Mouse (Mus musculus) NIH3T3 (cell line): ENCODE results near the gene Rpl21.
"Not testable (repeated sequence)": the region's sequence is repeated elsewhere in the genome, so short reads cannot be mapped to it uniquely, and the experiment has no call there.

Experiments
- DNase-seq: peaks from one replicate; pipeline ENCODE4 v3.0.0-alpha.2; 2012; ENCODE audit warnings: low read depth

Gene Rpl21

GRCm38 (mm10) chr5:146867946-146868314, 35.2 kb downstream of the Rpl21 start:
- DNase-seq, result no peak

- DNase-seq, result peak; percentile 66
Measured at GRCm38 (mm10) chr5:146872981-146873631, 40.4 kb downstream of the Rpl21 start.

- no peak for DNase-seq
Measured at GRCm38 (mm10) chr5:146876024-146876423, 43.3 kb downstream of the Rpl21 start.

GRCm38 (mm10) chr5:146877882-146878281, 45.2 kb downstream of the Rpl21 start:
- not testable (repeated sequence) for DNase-seq

GRCm38 (mm10) chr5:146882261-146882660, 49.6 kb downstream of the Rpl21 start:
- DNase-seq, result no peak

- peak; percentile 27 for DNase-seq
Measured at GRCm38 (mm10) chr5:146883053-146883452, 50.4 kb downstream of the Rpl21 start.

- peak; percentile 89 for DNase-seq
Measured at GRCm38 (mm10) chr5:146883486-146884272, 51.0 kb downstream of the Rpl21 start.
